Mouse (Mus musculus): ENCODE data around the gene Trim67.

- no peak for TF ChIP-seq CTCF (IDR thresholded peaks at IDR 0.05; ENCODE audit: low read depth)
- TF ChIP-seq EP300 (optimal IDR thresholded peaks at IDR 0.05), result no peak
These were observed 26.8 kb downstream of the Trim67 start for GRCm38 (mm10) chr8:124819612-124820115.
